9 mouse cellular contexts compared by ENCODE assay signal in genomic region chr6:86439119-86439496, GRCm38 (mm10). TPM values are rescaled to one million over a fixed set of nuclear protein-coding genes. Genes with fewer than 3 reads are reported as not detected.
DNase-seq lines count a peak whose midpoint lies in the region; ATAC-seq and TF ChIP-seq lines count a peak whose summit lies in the region.
"Had no signal": no experiment of that assay in that cellular context is flagged by ENCODE, and none has a peak within 500 bp of the region (broad histone marks: within the 10 kb centered on the region; RNA-seq: fewer than 3 reads in every experiment).

No protein-coding gene starts in this region.

- H3K4me1 ChIP-seq in thymus, adult 2 months (replicated peaks; ENCODE audit: control insufficient read depth, insufficient read depth, low read length): no peaks in the 10 kb centered on the region
- peaks cover 6% of the 10 kb centered on the region for H3K4me1 ChIP-seq in limb, embryonic 15.5 days
- no peaks in the 10 kb centered on the region for H3K4me1 ChIP-seq in stomach, postnatal 0 days (replicated peaks; ENCODE audit: control insufficient read depth, insufficient read depth)

- TF ChIP-seq EP300 in stomach, postnatal 0 days (optimal IDR thresholded peaks at IDR 0.05): no peak

- peak overlapping the region; percentile 100 for H3K27ac ChIP-seq in gastrocnemius, adult 2 months
- H3K27ac ChIP-seq in thymus, adult 2 months (ENCODE audit: control insufficient read depth, insufficient read depth, low read length): peak overlapping the region; percentile 97; the same call in 1 of the 2 replicates
- H3K27ac ChIP-seq in limb, embryonic 15.5 days: peak overlapping the region; percentile 99
- peak overlapping the region; percentile 97 for H3K27ac ChIP-seq in stomach, postnatal 0 days (replicated peaks)

- H3K4me2 ChIP-seq in limb, embryonic 15.5 days: peak overlapping the region; percentile 78
- peak overlapping the region; percentile 85 for H3K4me2 ChIP-seq in stomach, postnatal 0 days (replicated peaks; ENCODE audit: low read depth)

- peak overlapping the region; percentile 84 for H3K4me3 ChIP-seq in gastrocnemius, adult 2 months
- H3K4me3 ChIP-seq in thymus, adult 2 months (ENCODE audit: control insufficient read depth, insufficient read depth, low read length): peak overlapping the region; percentile 96
- H3K4me3 ChIP-seq in limb, embryonic 15.5 days: peak overlapping the region; percentile 73
- H3K4me3 ChIP-seq in stomach, postnatal 0 days (ENCODE audit: low read depth, low read length): peak overlapping the region; percentile 72

- H3K27me3 ChIP-seq in thymus, adult 2 months (ENCODE audit: control insufficient read depth, insufficient read depth, low read length): no peaks in the 10 kb centered on the region
- no peaks in the 10 kb centered on the region for H3K27me3 ChIP-seq in limb, embryonic 15.5 days
- H3K27me3 ChIP-seq in stomach, postnatal 0 days (ENCODE audit: control insufficient read depth, insufficient read depth, low read length): no peaks in the 10 kb centered on the region

- ATAC-seq in limb, embryonic 15.5 days (ENCODE audit: insufficient number of reproducible peaks, low FRiP score, low TSS enrichment, low read depth): no peak
- ATAC-seq in stomach, postnatal 0 days (ENCODE audit: low FRiP score, low TSS enrichment): no peak

- H3K36me3 ChIP-seq in thymus, adult 2 months (ENCODE audit: control insufficient read depth, insufficient read depth, low read length): peaks cover 10% of the 10 kb centered on the region; the same call in 1 of the 2 replicates
- peaks cover 42% of the 10 kb centered on the region for H3K36me3 ChIP-seq in limb, embryonic 15.5 days
- H3K36me3 ChIP-seq in stomach, postnatal 0 days (ENCODE audit: control insufficient read depth, insufficient read depth, low read length): peaks cover 11% of the 10 kb centered on the region

- intact Hi-C loops in gastrocnemius, adult 2 months (cut with DNase I): loop anchor here (5.0 kb wide), 1 partner anchor 233 kb away; no protein-coding TSS in a partner anchor

- DNase-seq in gastrocnemius, adult 2 months: no peak
- no peak for DNase-seq in gastrocnemius, adult 8-10 months (ENCODE audit: low spot score in 2 of 2)
- DNase-seq in thymus, adult 2 months: no peak
- no peak for DNase-seq in thymus, postnatal 4 days
- no peak for DNase-seq in stomach, postnatal 0 days (ENCODE audit: low spot score)
- DNase-seq in spleen, postnatal 14 days (ENCODE audit: low spot score in 2 of 2): no peak
- no peak for DNase-seq in layer of hippocampus, adult 9-10 months (ENCODE audit: low spot score)

- no peak for TF ChIP-seq CTCF in gastrocnemius, adult 2 months (IDR thresholded peaks at IDR 0.05)
- TF ChIP-seq CTCF in thymus, adult 2 months (IDR thresholded peaks at IDR 0.05; ENCODE audit: borderline replicate concordance, control insufficient read depth, extremely low read depth, insufficient read depth, low read length, poor library complexity): no peak
- no peak for TF ChIP-seq CTCF in stomach, postnatal 0 days (IDR thresholded peaks at IDR 0.05; ENCODE audit: low read depth)

- WGBS in thymus, adult 2 months: 1% methylated on average over 13 of the region's 13 CpGs
- WGBS in limb, embryonic 15.5 days: 4% methylated on average over 13 of the region's 13 CpGs
- WGBS in stomach, postnatal 0 days: 3% methylated on average over 13 of the region's 13 CpGs

- H3K9me3 ChIP-seq in limb, embryonic 15.5 days: no peaks in the 10 kb centered on the region
- H3K9me3 ChIP-seq in stomach, postnatal 0 days (ENCODE audit: control insufficient read depth, low read length): no peaks in the 10 kb centered on the region

- no peak for TF ChIP-seq POLR2A in thymus, adult 2 months (IDR thresholded peaks at IDR 0.05; ENCODE audit: control insufficient read depth, extremely low read depth, insufficient read depth, low read length, poor library complexity)

- H3K9ac ChIP-seq in limb, embryonic 15.5 days: peak overlapping the region; percentile 74
- H3K9ac ChIP-seq in stomach, postnatal 0 days (ENCODE audit: low read length): peak overlapping the region; percentile 88

RNA-seq across cellular contexts. Expression of gene C87436, which starts 0.9 kb away (rescaled TPM):
- 1 to 10 TPM; 7.5 to 8.0 TPM for total RNA-seq in gastrocnemius, adult 2 months (2021)
- total RNA-seq in gastrocnemius, adult 8-10 months (2022): 1 to 10 TPM; 6.1 to 9.2 (median 7.7) TPM
- 14.9 and 16.6 TPM in 2 replicates for polyA plus RNA-seq in thymus, adult 2 months (2012; rRNA removed)
- polyA plus RNA-seq in limb, embryonic 15.5 days (2015; fragmentation: Nextera tagmentation; extraction: Ambion mirVana): 22.9 and 24.5 TPM in 2 replicates
- 15.0 and 16.4 TPM in 2 replicates for polyA plus RNA-seq in stomach, postnatal 0 days (2015; fragmentation: Nextera tagmentation; extraction: Ambion mirVana)

RNA-seq across cellular contexts. Expression of gene Gm44790, which starts 12.7 kb away (rescaled TPM):
- under 1 TPM in 1 of 2 experiments, not detected in 1; 0.53 TPM for total RNA-seq in gastrocnemius, adult 2 months (2021)
- total RNA-seq in gastrocnemius, adult 8-10 months (2022): 1 to 10 TPM in 1 of 4 experiments, not detected in 3; 1.3 TPM
- 32.3 and 32.5 TPM in 2 replicates for polyA plus RNA-seq in thymus, adult 2 months (2012; rRNA removed)
- 0.42 TPM in 1 of 2 replicates, not detected in the other for polyA plus RNA-seq in limb, embryonic 15.5 days (2015; fragmentation: Nextera tagmentation; extraction: Ambion mirVana)
- polyA plus RNA-seq in stomach, postnatal 0 days (2015; fragmentation: Nextera tagmentation; extraction: Ambion mirVana): not detected in 2 replicates
- total RNA-seq: gastrocnemius, postnatal 25 days had no signal

RNA-seq across cellular contexts. Expression of gene Tia1, which starts 35.1 kb away (rescaled TPM):
- total RNA-seq in gastrocnemius, adult 2 months (2021): 10 to 100 TPM; 20.7 to 22.7 TPM
- 10 to 100 TPM; 14.2 to 21.7 (median 17.5) TPM for total RNA-seq in gastrocnemius, adult 8-10 months (2022)
- 73.1 and 83.4 TPM in 2 replicates for polyA plus RNA-seq in thymus, adult 2 months (2012; rRNA removed)
- polyA plus RNA-seq in limb, embryonic 15.5 days (2015; fragmentation: Nextera tagmentation; extraction: Ambion mirVana): 162 and 165 TPM in 2 replicates
- polyA plus RNA-seq in stomach, postnatal 0 days (2015; fragmentation: Nextera tagmentation; extraction: Ambion mirVana): 44.6 and 47.2 TPM in 2 replicates

RNA-seq across cellular contexts. Expression of gene Pcyox1, which starts 42.2 kb away (rescaled TPM):
- 10 to 100 TPM; 49.7 to 50.8 TPM for total RNA-seq in gastrocnemius, adult 2 months (2021)
- 10 to 100 TPM; 49.7 to 60.0 (median 57.0) TPM for total RNA-seq in gastrocnemius, adult 8-10 months (2022)
- 14.9 and 15.8 TPM in 2 replicates for polyA plus RNA-seq in thymus, adult 2 months (2012; rRNA removed)
- polyA plus RNA-seq in limb, embryonic 15.5 days (2015; fragmentation: Nextera tagmentation; extraction: Ambion mirVana): 118 and 121 TPM in 2 replicates
- 93.8 and 94.8 TPM in 2 replicates for polyA plus RNA-seq in stomach, postnatal 0 days (2015; fragmentation: Nextera tagmentation; extraction: Ambion mirVana)

Comparison
In these comparisons a context has a peak if more than half of its experiments do, and no peak if none do; other contexts are left out.
1. RNA of gene Gm44790, which starts 12.7 kb away (polyA plus RNA-seq): 32.3 to 32.5 TPM in thymus, adult 2 months; 0.42 TPM in limb, embryonic 15.5 days and not detected in stomach, postnatal 0 days; every median in the first group is over 10 times any median in the second.
2. Peak in every context shown above with its lines, with median percentiles within 50 percentile points of each other: H3K27ac ChIP-seq and H3K4me3 ChIP-seq.